Mouse (Mus musculus) left cerebral cortex, postnatal 36 days (tissue): ENCODE data around the gene Pacrg. TPM values are rescaled to one million over a fixed set of nuclear protein-coding genes. Genes with fewer than 3 reads are reported as not detected.

Experiments
- DNase-seq, 2 experiments: peaks; one replicate each; pipeline ENCODE4 v3.0.0; 2021 to 2022; ENCODE audit warnings: low spot score in 2 of 2, mixed read lengths in 1 of 2
- intact Hi-C: fragments of 180-260 bp; cut with DNase I; formaldehyde crosslinking; loops from one replicate; pipeline ENCODE4 v1.15.1; 2025
- total RNA-seq, 2 experiments: library from RNA; stranded (reverse); gene quantifications; 2 replicates each; pipeline ENCODE4 v1.2.3; 2021

Pacrg gene
- total RNA-seq, 2 experiments from 2014 or later = 16.1 to 16.8 TPM

- DNase-seq = no peak
- intact Hi-C loops = loop anchor here (5.0 kb wide), 1 partner anchor 94 kb away; no protein-coding TSS in a partner anchor
These were observed 442.0 kb downstream of the Pacrg start for GRCm38 (mm10) chr17:10397924-10398627.

GRCm38 (mm10) chr17:10397336-10397735 is 442.8 kb downstream of the Pacrg start:
- intact Hi-C loops = loop anchor here (5.0 kb wide), 1 partner anchor 95 kb away; no protein-coding TSS in a partner anchor
- DNase-seq = no peak

- DNase-seq = no peak
- intact Hi-C loops = loop anchor here (5.0 kb wide), 1 partner anchor 95 kb away; no protein-coding TSS in a partner anchor
These were observed 443.2 kb downstream of the Pacrg start for GRCm38 (mm10) chr17:10396863-10397262.

GRCm38 (mm10) chr17:10394855-10395254 is 445.3 kb downstream of the Pacrg start:
- peak; percentile 55 to 58 for DNase-seq
- intact Hi-C loops = loop anchor here (1.0 to 5.0 kb wide), 3 partner anchors 60 to 97 kb away; partner anchors contain the start of gene Qk

GRCm38 (mm10) chr17:10393766-10394165 is 446.3 kb downstream of the Pacrg start:
- intact Hi-C loops = loop anchor here (5.0 kb wide), 1 partner anchor 76 kb away; the partner anchor contains the start of gene Qk
- no peak for DNase-seq

GRCm38 (mm10) chr17:10392342-10393034 is 447.6 kb downstream of the Pacrg start:
- no peak for DNase-seq
- intact Hi-C loops = loop anchor here (5.0 kb wide), 1 partner anchor 75 kb away; the partner anchor contains the start of gene Qk

GRCm38 (mm10) chr17:10390232-10391172 is 449.6 kb downstream of the Pacrg start:
- intact Hi-C loops = loop anchor here (5.0 kb wide), 1 partner anchor 73 kb away; the partner anchor contains the start of gene Qk

GRCm38 (mm10) chr17:10389740-10390139 is 450.4 kb downstream of the Pacrg start:
- DNase-seq = no peak
- intact Hi-C loops = loop anchor here (5.0 kb wide), 1 partner anchor 72 kb away; the partner anchor contains the start of gene Qk

More at GRCm38 (mm10) chr17:10390232-10391172, 449.6 kb downstream of the Pacrg start:
- peak; percentile 46 to 47 for DNase-seq

GRCm38 (mm10) chr17:10386548-10386947 is 453.6 kb downstream of the Pacrg start:
- DNase-seq = no peak
- intact Hi-C loops = no loop called here

GRCm38 (mm10) chr17:10383406-10383805 is 456.7 kb downstream of the Pacrg start:
- intact Hi-C loops = no loop called here
- DNase-seq = no peak

GRCm38 (mm10) chr17:10378467-10379175 is 461.5 kb downstream of the Pacrg start:
- intact Hi-C loops = no loop called here
- no peak for DNase-seq

- intact Hi-C loops = no loop called here
These were observed 462.5 kb downstream of the Pacrg start for GRCm38 (mm10) chr17:10377606-10378005.

GRCm38 (mm10) chr17:10374316-10374715 is 465.8 kb downstream of the Pacrg start:
- intact Hi-C loops = no loop called here
- DNase-seq = no peak

More at GRCm38 (mm10) chr17:10377606-10378005, 462.5 kb downstream of the Pacrg start:
- no peak for DNase-seq

- no peak for DNase-seq
- intact Hi-C loops = no loop called here
These were observed 466.4 kb downstream of the Pacrg start for GRCm38 (mm10) chr17:10373727-10374126.

GRCm38 (mm10) chr17:10372001-10372785 is 467.9 kb downstream of the Pacrg start:
- intact Hi-C loops = no loop called here

GRCm38 (mm10) chr17:10371472-10371871 is 468.6 kb downstream of the Pacrg start:
- no peak for DNase-seq
- intact Hi-C loops = no loop called here

More at GRCm38 (mm10) chr17:10372001-10372785, 467.9 kb downstream of the Pacrg start:
- no peak for DNase-seq

GRCm38 (mm10) chr17:10370660-10371130 is 469.4 kb downstream of the Pacrg start:
- no peak for DNase-seq
- intact Hi-C loops = no loop called here
